Mouse (Mus musculus): Measurements from ENCODE around the gene Ccdc39. TPM values are rescaled to one million over a fixed set of nuclear protein-coding genes. Genes with fewer than 3 reads are reported as not detected.

Ccdc39 gene
- polyA plus RNA-seq, 1 experiment = 0.18 TPM

DNA sequence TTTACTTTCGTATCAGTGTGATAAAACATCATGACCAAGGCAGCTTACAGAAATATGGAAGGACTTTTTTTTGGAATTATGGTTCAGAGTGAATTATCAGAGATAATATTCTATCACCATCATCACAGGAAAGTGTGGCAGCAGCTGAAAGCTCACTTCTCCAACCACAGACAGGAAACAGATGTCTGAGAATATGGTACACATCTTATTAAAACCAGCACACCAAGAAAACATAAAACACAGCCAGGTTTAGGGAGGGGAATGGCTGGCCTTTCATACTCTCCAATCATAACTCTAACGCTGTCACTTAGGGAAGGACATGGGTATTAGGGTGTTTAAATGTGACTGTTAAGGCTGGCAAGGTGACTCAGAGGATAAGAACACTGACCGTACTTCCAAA lies 14.8 kb upstream of the Ccdc39 start:
- no peak for TF ChIP-seq CTCF (IDR thresholded peaks at IDR 0.05; ENCODE audit: control insufficient read depth, insufficient read depth, insufficient read length)
- no peak for TF ChIP-seq MAX (IDR thresholded peaks at IDR 0.05)
- TF ChIP-seq MYOG (IDR thresholded peaks at IDR 0.05; ENCODE audit: control insufficient read depth, extremely low read depth, insufficient read length) = no peak
- no peak for TF ChIP-seq MYOD1 (IDR thresholded peaks at IDR 0.05; ENCODE audit: control insufficient read depth, insufficient read length, low read depth)
- no peak for TF ChIP-seq CEBPB (IDR thresholded peaks at IDR 0.05; ENCODE audit: low read depth)
- Histone ChIP-seq H3K79me3 (ENCODE audit: low read depth) (no peaks in the 10 kb centered on the region), H3ac (ENCODE audit: control insufficient read depth, insufficient read length, low read depth) (no peak overlapping the region), H3K79me2 (ENCODE audit: control insufficient read depth, insufficient read depth) (no peaks in the 10 kb centered on the region), H3K4me3 (ENCODE audit: insufficient read depth, poor library complexity, severe bottlenecking) (no peak overlapping the region), H3K27me3 (ENCODE audit: control insufficient read depth, insufficient read depth, insufficient read length) (no peaks in the 10 kb centered on the region), H3K36me3 (ENCODE audit: control insufficient read depth, insufficient read depth) (no peaks in the 10 kb centered on the region)

- Histone ChIP-seq H3K4me3 (ENCODE audit: insufficient read depth, poor library complexity, severe bottlenecking) (no peak overlapping the region), H3K79me2 (ENCODE audit: control insufficient read depth, insufficient read depth) (no peaks in the 10 kb centered on the region), H3K36me3 (ENCODE audit: control insufficient read depth, insufficient read depth) (no peaks in the 10 kb centered on the region), H3K27me3 (ENCODE audit: control insufficient read depth, insufficient read depth, insufficient read length) (no peaks in the 10 kb centered on the region), H3ac (ENCODE audit: control insufficient read depth, insufficient read length, low read depth) (no peak overlapping the region), H3K79me3 (ENCODE audit: low read depth) (no peaks in the 10 kb centered on the region)
- TF ChIP-seq CTCF (IDR thresholded peaks at IDR 0.05; ENCODE audit: control insufficient read depth, insufficient read depth, insufficient read length) = no peak
- no peak for TF ChIP-seq USF1 (IDR thresholded peaks at IDR 0.05; ENCODE audit: low read depth)
- TF ChIP-seq MYOG (IDR thresholded peaks at IDR 0.05; ENCODE audit: control insufficient read depth, extremely low read depth, insufficient read length) = no peak
- no peak for TF ChIP-seq CEBPB (IDR thresholded peaks at IDR 0.05; ENCODE audit: low read depth)
- no peak for TF ChIP-seq FOSL1 (IDR thresholded peaks at IDR 0.05; ENCODE audit: insufficient read depth, low read length, poor library complexity, severe bottlenecking)
- no peak for TF ChIP-seq MYOD1 (IDR thresholded peaks at IDR 0.05; ENCODE audit: control insufficient read depth, insufficient read length, low read depth)
- no peak for TF ChIP-seq MAX (IDR thresholded peaks at IDR 0.05)
These were observed 9.0 kb upstream of the Ccdc39 start for GRCm38 (mm10) chr3:33853062-33853461.

DNA sequence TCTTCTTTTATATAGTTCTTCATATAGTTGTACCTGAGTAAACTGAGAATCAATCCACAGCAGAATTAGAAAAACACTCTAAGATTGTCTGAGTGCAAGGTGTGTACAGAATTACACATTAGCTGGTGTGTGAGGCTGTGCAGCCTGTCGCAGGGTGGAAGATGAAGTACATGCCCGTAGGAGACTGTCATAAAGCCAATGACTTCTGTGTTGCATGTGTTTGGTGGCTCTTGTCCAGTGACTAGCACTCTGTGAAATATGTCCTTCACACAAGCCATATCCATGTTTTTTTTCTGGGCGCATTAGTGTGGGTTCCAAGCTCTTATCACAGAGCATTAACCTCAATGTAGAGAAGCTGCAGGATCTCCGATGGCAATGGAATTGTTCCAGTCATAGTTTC lies 6.7 kb upstream of the Ccdc39 start:
- Histone ChIP-seq H3K79me2 (ENCODE audit: control insufficient read depth, insufficient read depth) (no peaks in the 10 kb centered on the region), H3K79me3 (ENCODE audit: low read depth) (no peaks in the 10 kb centered on the region), H3K27me3 (ENCODE audit: control insufficient read depth, insufficient read depth, insufficient read length) (no peaks in the 10 kb centered on the region), H3ac (ENCODE audit: control insufficient read depth, insufficient read length, low read depth) (no peak overlapping the region), H3K4me3 (ENCODE audit: insufficient read depth, poor library complexity, severe bottlenecking) (no peak overlapping the region), H3K36me3 (ENCODE audit: control insufficient read depth, insufficient read depth) (no peaks in the 10 kb centered on the region)
- TF ChIP-seq CTCF (IDR thresholded peaks at IDR 0.05; ENCODE audit: control insufficient read depth, insufficient read depth, insufficient read length) (no peak), CEBPB (IDR thresholded peaks at IDR 0.05; ENCODE audit: low read depth) (no peak), MYOD1 (IDR thresholded peaks at IDR 0.05; ENCODE audit: control insufficient read depth, insufficient read length, low read depth) (no peak), MAX (IDR thresholded peaks at IDR 0.05) (no peak), USF1 (IDR thresholded peaks at IDR 0.05; ENCODE audit: low read depth) (no peak), MYOG (IDR thresholded peaks at IDR 0.05; ENCODE audit: control insufficient read depth, extremely low read depth, insufficient read length) (no peak), FOSL1 (IDR thresholded peaks at IDR 0.05; ENCODE audit: insufficient read depth, low read length, poor library complexity, severe bottlenecking) (no peak)

- Histone ChIP-seq H3ac (ENCODE audit: control insufficient read depth, insufficient read length, low read depth) (no peak overlapping the region), H3K36me3 (ENCODE audit: control insufficient read depth, insufficient read depth) (no peaks in the 10 kb centered on the region), H3K27me3 (ENCODE audit: control insufficient read depth, insufficient read depth, insufficient read length) (no peaks in the 10 kb centered on the region), H3K4me3 (ENCODE audit: insufficient read depth, poor library complexity, severe bottlenecking) (no peak overlapping the region), H3K79me2 (ENCODE audit: control insufficient read depth, insufficient read depth) (no peaks in the 10 kb centered on the region), H3K79me3 (ENCODE audit: low read depth) (no peaks in the 10 kb centered on the region)
- TF ChIP-seq CEBPB (IDR thresholded peaks at IDR 0.05; ENCODE audit: low read depth) = no peak
- no peak for TF ChIP-seq MYOD1 (IDR thresholded peaks at IDR 0.05; ENCODE audit: control insufficient read depth, insufficient read length, low read depth)
- no peak for TF ChIP-seq MAX (IDR thresholded peaks at IDR 0.05)
- TF ChIP-seq FOSL1 (IDR thresholded peaks at IDR 0.05; ENCODE audit: insufficient read depth, low read length, poor library complexity, severe bottlenecking) = no peak
- TF ChIP-seq USF1 (IDR thresholded peaks at IDR 0.05; ENCODE audit: low read depth) = no peak
- TF ChIP-seq CTCF (IDR thresholded peaks at IDR 0.05; ENCODE audit: control insufficient read depth, insufficient read depth, insufficient read length) = no peak
- no peak for TF ChIP-seq MYOG (IDR thresholded peaks at IDR 0.05; ENCODE audit: control insufficient read depth, extremely low read depth, insufficient read length)
These were observed 2.5 kb upstream of the Ccdc39 start for GRCm38 (mm10) chr3:33846639-33847038.

DNA sequence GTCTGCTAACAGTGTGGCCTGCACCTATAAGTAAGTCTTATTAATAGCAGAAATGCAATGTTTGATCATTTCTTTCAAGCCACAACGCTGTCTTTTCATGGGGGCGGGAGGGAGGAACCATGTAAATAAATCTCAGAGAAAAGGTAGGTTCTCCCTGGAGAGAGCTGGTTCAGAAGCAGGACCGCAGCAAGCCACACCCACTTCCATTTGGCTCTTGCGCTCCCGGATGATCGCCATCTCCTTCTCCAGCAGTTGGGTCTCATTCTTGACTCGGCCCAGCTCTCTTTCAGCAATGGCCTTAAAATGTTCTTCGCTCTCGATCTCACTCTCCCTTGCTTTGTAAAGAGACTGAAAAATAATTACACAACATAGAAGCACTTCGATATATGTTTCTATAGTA lies 5.2 kb downstream of the Ccdc39 start:
- no peaks in the 10 kb centered on the region for H3K79me3 ChIP-seq (ENCODE audit: low read depth)
- H3K79me2 ChIP-seq (ENCODE audit: control insufficient read depth, insufficient read depth) = no peaks in the 10 kb centered on the region
- H3ac ChIP-seq (ENCODE audit: control insufficient read depth, insufficient read length, low read depth) = no peak overlapping the region
- H3K27me3 ChIP-seq (ENCODE audit: control insufficient read depth, insufficient read depth, insufficient read length) = no peaks in the 10 kb centered on the region
- TF ChIP-seq FOSL1 (IDR thresholded peaks at IDR 0.05; ENCODE audit: insufficient read depth, low read length, poor library complexity, severe bottlenecking) = no peak
- no peak for TF ChIP-seq MYOD1 (IDR thresholded peaks at IDR 0.05; ENCODE audit: control insufficient read depth, insufficient read length, low read depth)
- TF ChIP-seq MAX (IDR thresholded peaks at IDR 0.05) = no peak
- TF ChIP-seq USF1 (IDR thresholded peaks at IDR 0.05; ENCODE audit: low read depth) = no peak
- no peak for TF ChIP-seq CTCF (IDR thresholded peaks at IDR 0.05; ENCODE audit: control insufficient read depth, insufficient read depth, insufficient read length)
- TF ChIP-seq MYOG (IDR thresholded peaks at IDR 0.05; ENCODE audit: control insufficient read depth, extremely low read depth, insufficient read length) = no peak
- no peak for TF ChIP-seq CEBPB (IDR thresholded peaks at IDR 0.05; ENCODE audit: low read depth)
- no peak overlapping the region for H3K4me3 ChIP-seq (ENCODE audit: insufficient read depth, poor library complexity, severe bottlenecking)
- no peaks in the 10 kb centered on the region for H3K36me3 ChIP-seq (ENCODE audit: control insufficient read depth, insufficient read depth)

GRCm38 (mm10) chr3:33836576-33836975 lies 7.5 kb downstream of the Ccdc39 start:
- no peaks in the 10 kb centered on the region for H3K79me2 ChIP-seq (ENCODE audit: control insufficient read depth, insufficient read depth)
- no peak for TF ChIP-seq USF1 (IDR thresholded peaks at IDR 0.05; ENCODE audit: low read depth)
- TF ChIP-seq MAX (IDR thresholded peaks at IDR 0.05) = no peak
- TF ChIP-seq FOSL1 (IDR thresholded peaks at IDR 0.05; ENCODE audit: insufficient read depth, low read length, poor library complexity, severe bottlenecking) = no peak
- TF ChIP-seq MYOG (IDR thresholded peaks at IDR 0.05; ENCODE audit: control insufficient read depth, extremely low read depth, insufficient read length) = no peak
- no peak for TF ChIP-seq MYOD1 (IDR thresholded peaks at IDR 0.05; ENCODE audit: control insufficient read depth, insufficient read length, low read depth)
- H3K4me3 ChIP-seq (ENCODE audit: insufficient read depth, poor library complexity, severe bottlenecking) = no peak overlapping the region
- no peaks in the 10 kb centered on the region for H3K36me3 ChIP-seq (ENCODE audit: control insufficient read depth, insufficient read depth)
- no peaks in the 10 kb centered on the region for H3K79me3 ChIP-seq (ENCODE audit: low read depth)
- H3K27me3 ChIP-seq (ENCODE audit: control insufficient read depth, insufficient read depth, insufficient read length) = no peaks in the 10 kb centered on the region
- H3ac ChIP-seq (ENCODE audit: control insufficient read depth, insufficient read length, low read depth) = no peak overlapping the region
